Mouse (Mus musculus) forebrain, postnatal 0 days (tissue): ENCODE results near the gene Elavl4. TPM values are rescaled to one million over a fixed set of nuclear protein-coding genes. Genes with fewer than 3 reads are reported as not detected.
A peak's percentile ranks its signal among the peaks of the same experiment; 100 is the strongest.

Experiments used
- ATAC-seq: fragments of 200-750 bp; cut with Nextera tagmentation; 2 replicates; pipeline ENCODE4 v1.8.0; 2017; ENCODE audit warnings: mild to moderate bottlenecking, moderate library complexity
- DNase-seq: peaks from one replicate; pipeline ENCODE4 v3.0.0-alpha.2; 2015
- H3K27ac ChIP-seq: fragments of 300-500 bp; sonication (generic); 2 replicates; pipeline ENCODE4 v1.5.1; 2014; ENCODE audit warnings: low read depth, mild to moderate bottlenecking, antibody characterized with exemption, low read length, moderate library complexity, mixed read lengths
- H3K27me3 ChIP-seq: fragments of 300-500 bp; sonication (generic); 2 replicates; pipeline ENCODE4 v1.6.1; 2014; ENCODE audit warnings: mild to moderate bottlenecking, low read length, mixed read lengths; ENCODE audit not compliant: insufficient read depth
- H3K36me3 ChIP-seq: fragments of 300-500 bp; sonication (generic); 2 replicates; pipeline ENCODE4 v1.6.1; 2014; ENCODE audit warnings: mild to moderate bottlenecking, moderate library complexity; ENCODE audit not compliant: insufficient read depth
- H3K4me1 ChIP-seq: fragments of 300-500 bp; sonication (generic); 2 replicates; pipeline ENCODE4 v1.6.1; 2014; ENCODE audit warnings: antibody characterized with exemption; ENCODE audit not compliant: insufficient read depth
- H3K4me2 ChIP-seq: fragments of 300-500 bp; sonication (generic); 2 replicates; pipeline ENCODE4 v1.6.1; 2014; ENCODE audit warnings: low read depth, mild to moderate bottlenecking, moderate library complexity
- H3K4me3 ChIP-seq: fragments of 300-500 bp; sonication (generic); 2 replicates; pipeline ENCODE4 v1.5.1; 2014; ENCODE audit warnings: low read depth, low read length, mixed read lengths
- H3K9ac ChIP-seq: fragments of 300-500 bp; sonication (generic); 2 replicates; pipeline ENCODE4 v1.6.1; 2014; ENCODE audit warnings: mild to moderate bottlenecking
- H3K9me3 ChIP-seq: fragments of 300-500 bp; sonication (generic); 2 replicates; pipeline ENCODE4 v1.6.1; 2016; ENCODE audit warnings: low read length
- CTCF ChIP-seq: sonication (generic); IDR thresholded peaks from 2 replicates; pipeline ENCODE4 v1.5.1; 2016; ENCODE audit warnings: antibody characterized with exemption, control low read depth, low read depth
- WGBS: fragments of 180-500 bp; shearing (Covaris S2); extraction: QIAGEN DNeasy Blood & Tissue Kit; methylation state at CpG from one replicate; pipeline ENCODE4 v1.1.7; 2014; 5-methylcytosine and 5-hydroxymethylcytosine counted together
- polyA plus RNA-seq: library from polyadenylated mRNA; unstranded; fragments of >200 nt; fragmentation: Nextera tagmentation; extraction: Ambion mirVana; gene quantifications from 2 replicates; pipeline ENCODE4 v1.2.1, GENCODE M21; 2015
- total RNA-seq: library from RNA; depleted of rRNA; stranded (reverse); fragments of >200 nt; gene quantifications from 2 replicates; pipeline ENCODE4 v1.2.3, GENCODE M21; 2014; rRNA removed

Elavl4 gene
- total RNA-seq = 91.4 and 108 TPM in 2 replicates
- 160 and 200 TPM in 2 replicates for polyA plus RNA-seq

DNA sequence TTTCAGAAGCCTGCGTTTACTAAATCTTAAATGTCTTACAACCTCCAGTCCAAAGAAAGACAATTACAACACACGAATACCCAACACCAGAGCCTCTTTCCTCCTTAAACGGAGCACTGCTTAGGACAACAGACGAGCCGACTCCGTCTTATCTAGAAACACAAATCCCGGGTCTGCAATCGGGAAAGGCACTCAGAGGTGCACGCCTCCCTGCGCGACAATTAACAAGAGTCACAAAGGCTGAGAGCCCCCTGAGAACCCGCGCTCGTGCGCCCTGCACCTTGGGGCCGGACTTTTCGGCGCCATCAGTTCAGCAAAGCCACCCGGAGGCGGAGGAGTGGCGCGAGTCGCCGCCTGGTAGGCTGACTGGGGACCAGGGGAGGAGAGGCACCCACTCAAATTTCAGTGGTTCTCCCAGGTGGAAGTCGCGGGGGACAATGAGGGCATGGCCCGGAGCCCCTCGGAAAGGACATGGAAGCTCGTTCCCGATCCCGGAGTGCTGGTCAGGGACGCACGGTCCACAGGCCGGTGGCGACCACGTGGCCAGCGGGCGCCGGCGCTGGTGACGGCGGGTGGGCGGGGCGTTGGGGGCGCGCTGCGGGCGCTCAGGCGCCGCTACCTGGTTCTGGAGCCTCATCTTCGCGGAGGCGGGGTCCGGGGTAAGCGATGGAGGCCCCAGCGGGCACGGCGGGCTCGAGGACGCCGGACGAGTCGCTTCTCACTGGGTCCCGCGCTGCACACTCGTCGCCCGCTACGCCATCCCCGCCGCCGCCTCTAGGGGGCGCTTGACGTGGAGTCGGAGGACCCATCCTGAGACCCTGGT, at the start of gene Elavl4:
Gene Elavl4, minus strand, starts transcription at position 732 of the 823 bp plus-strand sequence.
- TF ChIP-seq CTCF = peak; percentile 94
- no peaks in the 10 kb centered on the region for H3K27me3 ChIP-seq
- peak; percentile 89 for DNase-seq
- peak within 1 kb of the TSS; percentile 81 for H3K27ac ChIP-seq
- WGBS = 3% methylated on average over 75 of the region's 75 CpGs
- H3K9me3 ChIP-seq = no peaks in the 10 kb centered on the region
- peak; percentile 95 for ATAC-seq
- H3K4me1 ChIP-seq = peaks cover 6% of the 10 kb centered on the region; the same call in 1 of the 2 replicates
- H3K9ac ChIP-seq = peak within 1 kb of the TSS; percentile 84
- H3K36me3 ChIP-seq = no peaks in the 10 kb centered on the region
- peak within 1 kb of the TSS; percentile 86 for H3K4me3 ChIP-seq
- H3K4me2 ChIP-seq = peak within 1 kb of the TSS; percentile 71

GRCm38 (mm10) chr4:110397618-110398045, 45.9 kb upstream of the Elavl4 start, which contains the start of gene Agbl4:
Agbl4 (plus strand) TSS chr4:110397661.
- under 1% methylated on average over 27 of the region's 27 CpGs for WGBS
- Histone ChIP-seq H3K27me3 (no peaks in the 10 kb centered on the region), H3K27ac (no peak within 1 kb of the TSS), H3K4me2 (peak within 1 kb of the TSS; percentile 48), H3K36me3 (no peaks in the 10 kb centered on the region), H3K4me3 (peak within 1 kb of the TSS; percentile 48), H3K9ac (peak within 1 kb of the TSS; percentile 51), H3K9me3 (no peaks in the 10 kb centered on the region), H3K4me1 (peaks cover 6% of the 10 kb centered on the region; the same call in 1 of the 2 replicates)
- DNase-seq (peak; percentile 82), ATAC-seq (peak; percentile 99)
- TF ChIP-seq CTCF = no peak

GRCm38 (mm10) chr4:110396221-110396620, 44.5 kb upstream of the Elavl4 start:
- no peaks in the 10 kb centered on the region for H3K27me3 ChIP-seq
- H3K36me3 ChIP-seq = no peaks in the 10 kb centered on the region
- DNase-seq (peak; percentile 1), ATAC-seq (no peak)
- peaks cover 6% of the 10 kb centered on the region; the same call in 1 of the 2 replicates for H3K4me1 ChIP-seq
- H3K4me2 ChIP-seq = no peak overlapping the region
- no peak overlapping the region for H3K27ac ChIP-seq
- no peaks in the 10 kb centered on the region for H3K9me3 ChIP-seq
- TF ChIP-seq CTCF = no peak
- no peak overlapping the region for H3K9ac ChIP-seq
- WGBS = 32% methylated on average over 5 of the region's 5 CpGs
- no peak overlapping the region for H3K4me3 ChIP-seq

- H3K4me3 ChIP-seq = no peak overlapping the region
- DNase-seq (no peak), ATAC-seq (no peak)
- WGBS = 57% methylated on average over 2 of the region's 2 CpGs
- no peak overlapping the region for H3K4me2 ChIP-seq
- no peaks in the 10 kb centered on the region for H3K27me3 ChIP-seq
- no peak overlapping the region for H3K9ac ChIP-seq
- H3K36me3 ChIP-seq = no peaks in the 10 kb centered on the region
- no peaks in the 10 kb centered on the region for H3K9me3 ChIP-seq
- no peaks in the 10 kb centered on the region for H3K4me1 ChIP-seq
- TF ChIP-seq CTCF = no peak
- no peak overlapping the region for H3K27ac ChIP-seq
These were observed 8.9 kb upstream of the Elavl4 start for GRCm38 (mm10) chr4:110360568-110360967.

GRCm38 (mm10) chr4:110352001-110352369, 276 bp upstream of the Elavl4 start:
- H3K4me2 ChIP-seq = peak overlapping the region; percentile 71
- H3K9ac ChIP-seq = peak overlapping the region; percentile 84
- no peak for TF ChIP-seq CTCF
- no peak for DNase-seq
- H3K4me3 ChIP-seq = peak overlapping the region; percentile 86
- no peaks in the 10 kb centered on the region for H3K27me3 ChIP-seq
- 7% methylated on average over 5 of the region's 5 CpGs for WGBS
- H3K4me1 ChIP-seq = peaks cover 6% of the 10 kb centered on the region; the same call in 1 of the 2 replicates
- H3K36me3 ChIP-seq = no peaks in the 10 kb centered on the region
- ATAC-seq = no peak; the same call in 1 of the 2 replicates
- H3K9me3 ChIP-seq = no peaks in the 10 kb centered on the region
- peak overlapping the region; percentile 81; the same call in 1 of the 2 replicates for H3K27ac ChIP-seq

DNA sequence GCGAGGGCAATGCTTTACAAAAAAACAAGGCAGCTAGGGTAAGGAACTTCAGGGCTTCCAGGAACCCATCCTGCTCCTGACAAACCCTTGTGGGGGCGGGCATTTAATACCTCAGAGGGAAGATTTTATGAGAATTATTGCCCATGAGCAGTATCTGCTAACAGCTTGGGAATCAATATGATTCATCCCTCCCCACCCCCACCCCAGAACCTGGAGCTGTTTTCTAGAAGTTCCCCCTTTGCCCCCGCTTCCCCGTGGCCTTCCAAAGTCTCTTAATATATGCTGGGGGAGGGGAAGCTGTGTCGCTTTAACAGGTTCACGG, 892 bp downstream of the Elavl4 start:
- Histone ChIP-seq H3K27ac (peak overlapping the region; percentile 81), H3K4me1 (peaks cover 6% of the 10 kb centered on the region; the same call in 1 of the 2 replicates), H3K4me2 (peak overlapping the region; percentile 71), H3K9me3 (no peaks in the 10 kb centered on the region), H3K27me3 (no peaks in the 10 kb centered on the region), H3K9ac (peak overlapping the region; percentile 84), H3K36me3 (no peaks in the 10 kb centered on the region), H3K4me3 (peak overlapping the region; percentile 86)
- no peak for TF ChIP-seq CTCF
- DNase-seq = no peak
- WGBS = 4% methylated on average over 6 of the region's 6 CpGs
- ATAC-seq = peak; percentile 25

GRCm38 (mm10) chr4:110323912-110324311, 27.8 kb downstream of the Elavl4 start:
- no peaks in the 10 kb centered on the region for H3K27me3 ChIP-seq
- H3K4me3 ChIP-seq = no peak overlapping the region
- no peaks in the 10 kb centered on the region for H3K36me3 ChIP-seq
- no peak for TF ChIP-seq CTCF
- H3K9me3 ChIP-seq = no peaks in the 10 kb centered on the region
- DNase-seq (no peak), ATAC-seq (no peak)
- WGBS = 57% methylated on average over 3 of the region's 3 CpGs
- no peak overlapping the region for H3K27ac ChIP-seq
- H3K9ac ChIP-seq = no peak overlapping the region
- H3K4me2 ChIP-seq = no peak overlapping the region
- no peaks in the 10 kb centered on the region for H3K4me1 ChIP-seq
